Mouse (Mus musculus) stomach, postnatal 0 days (tissue): ENCODE results near the gene Soga3. TPM values are rescaled to one million over a fixed set of nuclear protein-coding genes. Genes with fewer than 3 reads are reported as not detected.

Experiments used
- ATAC-seq: fragments of 200-750 bp; cut with Nextera tagmentation; 2 replicates; pipeline ENCODE4 v1.8.0; 2017; ENCODE audit not compliant: low FRiP score, low TSS enrichment
- DNase-seq: peaks from one replicate; pipeline ENCODE4 v3.0.0-alpha.2; 2016; ENCODE audit warnings: low spot score
- H3K27ac ChIP-seq: fragments of 300-500 bp; sonication (generic); replicated peaks from 2 replicates; pipeline ENCODE4 v1.5.1; 2014; ENCODE audit warnings: mild to moderate bottlenecking, control low read depth
- H3K27me3 ChIP-seq: fragments of 300-500 bp; sonication (generic); 2 replicates; pipeline ENCODE4 v1.6.1; 2014; ENCODE audit warnings: low read length; ENCODE audit not compliant: control insufficient read depth, insufficient read depth
- H3K36me3 ChIP-seq: fragments of 300-500 bp; sonication (generic); 2 replicates; pipeline ENCODE4 v1.6.1; 2014; ENCODE audit warnings: low read length, mixed read lengths; ENCODE audit not compliant: control insufficient read depth, insufficient read depth
- H3K4me1 ChIP-seq: fragments of 300-500 bp; sonication (generic); replicated peaks from 2 replicates; pipeline ENCODE4 v1.6.1; 2014; ENCODE audit warnings: antibody characterized with exemption; ENCODE audit not compliant: control insufficient read depth, insufficient read depth
- H3K4me2 ChIP-seq: fragments of 300-500 bp; sonication (generic); replicated peaks from 2 replicates; pipeline ENCODE4 v1.6.1; 2014; ENCODE audit warnings: low read depth, mild to moderate bottlenecking, control low read depth, moderate library complexity
- H3K4me3 ChIP-seq: fragments of 300-500 bp; sonication (generic); 2 replicates; pipeline ENCODE4 v1.5.1; 2014; ENCODE audit warnings: low read depth, low read length, control low read depth
- H3K9ac ChIP-seq: fragments of 300-500 bp; sonication (generic); 2 replicates; pipeline ENCODE4 v1.6.1; 2014; ENCODE audit warnings: mild to moderate bottlenecking, low read length, control low read depth, mixed read lengths
- H3K9me3 ChIP-seq: fragments of 300-500 bp; sonication (generic); 2 replicates; pipeline ENCODE4 v1.6.1; 2016; ENCODE audit warnings: low read length; ENCODE audit not compliant: control insufficient read depth
- CTCF ChIP-seq: IDR thresholded peaks from 2 replicates; pipeline ENCODE4 v1.5.1; 2016; ENCODE audit warnings: antibody characterized with exemption, low read depth, mild to moderate bottlenecking, moderate library complexity
- EP300 ChIP-seq: optimal IDR thresholded peaks from 2 replicates; pipeline ENCODE3; 2016; ENCODE audit warnings: antibody characterized with exemption
- WGBS: fragments of 180-500 bp; shearing (Covaris S2); extraction: QIAGEN DNeasy Blood & Tissue Kit; methylation state at CpG from one replicate; pipeline ENCODE4 v1.1.7; 2014; 5-methylcytosine and 5-hydroxymethylcytosine counted together
- polyA plus RNA-seq: library from polyadenylated mRNA; unstranded; fragments of >200 nt; fragmentation: Nextera tagmentation; extraction: Ambion mirVana; gene quantifications from 2 replicates; pipeline ENCODE4 v1.2.1, GENCODE M21; 2015

Soga3 gene
- polyA plus RNA-seq, 1 experiment from 2014 or later: 2.2 TPM

GRCm38 (mm10) chr10:29211453-29211852 is 67.8 kb downstream of the Soga3 start, which contains the start of gene 9330159F19Rik:
TSS of gene 9330159F19Rik (plus strand) at chr10:29211606.
- H3K36me3 ChIP-seq: no peaks in the 10 kb centered on the region
- WGBS: 4% methylated on average over 4 of the region's 4 CpGs
- no peaks in the 10 kb centered on the region for H3K9me3 ChIP-seq
- no peak within 1 kb of the TSS for H3K9ac ChIP-seq
- H3K4me2 ChIP-seq: no peak within 1 kb of the TSS
- H3K4me3 ChIP-seq: peak within 1 kb of the TSS; percentile 29
- ATAC-seq: peak; percentile 93
- DNase-seq: peak; percentile 30
- H3K4me1 ChIP-seq: no peaks in the 10 kb centered on the region
- TF ChIP-seq CTCF (no peak), EP300 (no peak)
- no peaks in the 10 kb centered on the region for H3K27me3 ChIP-seq
- H3K27ac ChIP-seq: peak within 1 kb of the TSS; percentile 61

DNA sequence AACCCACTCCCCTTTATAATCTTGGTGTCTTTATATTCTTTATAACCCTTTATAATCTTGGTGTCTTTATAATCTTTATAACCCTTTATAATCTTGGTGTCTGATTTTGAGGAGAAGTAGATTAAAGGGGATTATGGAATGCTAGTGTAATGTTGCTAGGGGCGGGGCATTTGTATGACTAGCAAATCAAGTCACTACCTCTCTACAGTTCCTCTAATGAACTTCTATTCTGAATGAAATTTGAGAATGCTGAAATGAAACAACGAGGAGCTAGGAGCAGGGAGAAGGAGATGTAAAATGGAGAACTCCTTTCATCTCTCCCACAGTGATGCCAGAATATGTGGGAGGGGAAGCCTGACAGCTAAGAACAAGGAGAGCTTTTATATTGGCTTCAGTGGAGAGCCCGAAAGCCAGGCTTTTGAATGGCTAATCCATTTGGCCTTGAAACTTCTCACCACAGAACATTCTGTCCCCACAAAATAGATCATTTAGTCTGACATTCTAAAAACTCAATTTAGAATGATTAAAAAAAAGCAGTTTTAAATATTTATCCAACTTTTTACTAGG is 70.0 kb downstream of the Soga3 start:
- DNase-seq: no peak

DNA sequence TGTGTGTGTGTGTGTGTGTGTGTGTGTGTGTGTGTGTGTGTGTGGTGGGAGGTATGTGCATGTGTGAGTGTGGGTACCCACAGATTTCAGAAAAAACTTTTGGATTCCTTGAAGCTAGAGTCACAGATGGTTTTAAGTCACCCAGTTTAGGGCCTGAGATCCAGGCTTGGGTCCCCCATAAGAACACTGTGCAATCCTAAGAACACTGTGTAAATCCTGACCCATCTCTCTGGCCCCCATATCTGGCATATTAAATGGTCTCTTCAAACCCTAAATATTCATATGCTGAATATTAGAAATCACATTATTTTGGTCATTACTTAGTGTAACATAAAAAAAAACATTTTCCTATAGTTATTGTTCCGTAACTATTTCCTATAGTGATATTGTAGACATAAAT is 73.3 kb downstream of the Soga3 start:
- Histone ChIP-seq H3K36me3 (no peaks in the 10 kb centered on the region), H3K27ac (no peak overlapping the region), H3K9me3 (no peaks in the 10 kb centered on the region), H3K27me3 (no peaks in the 10 kb centered on the region), H3K9ac (no peak overlapping the region), H3K4me1 (no peaks in the 10 kb centered on the region), H3K4me3 (no peak overlapping the region), H3K4me2 (no peak overlapping the region)
- WGBS: 87% methylated on average over 1 of the region's 1 CpGs
- DNase-seq (no peak), ATAC-seq (no peak)
- TF ChIP-seq EP300 (no peak), CTCF (no peak)

More for the DNA sequence above, 70.0 kb downstream of the Soga3 start:
- Histone ChIP-seq H3K4me3 (no peak overlapping the region), H3K9me3 (no peaks in the 10 kb centered on the region), H3K27ac (no peak overlapping the region), H3K4me2 (no peak overlapping the region; the same call in 1 of the 2 replicates), H3K27me3 (no peaks in the 10 kb centered on the region), H3K9ac (no peak overlapping the region), H3K36me3 (no peaks in the 10 kb centered on the region), H3K4me1 (no peaks in the 10 kb centered on the region)
- TF ChIP-seq CTCF (no peak), EP300 (no peak)
- 54% methylated on average over 3 of the region's 3 CpGs for whole genome bisulfite sequencing
- ATAC-seq: peak; percentile 42; the same call in 1 of the 2 replicates

GRCm38 (mm10) chr10:29217451-29217850 is 73.8 kb downstream of the Soga3 start:
- no peak for TF ChIP-seq CTCF
- no peak for TF ChIP-seq EP300
- DNase-seq: no peak
- no peak for ATAC-seq
- H3K9ac ChIP-seq: no peak overlapping the region
- no peaks in the 10 kb centered on the region for H3K9me3 ChIP-seq
- WGBS: 72% methylated on average over 2 of the region's 2 CpGs
- no peak overlapping the region for H3K4me3 ChIP-seq
- no peaks in the 10 kb centered on the region for H3K4me1 ChIP-seq
- no peak overlapping the region for H3K4me2 ChIP-seq
- H3K27me3 ChIP-seq: no peaks in the 10 kb centered on the region
- no peak overlapping the region for H3K27ac ChIP-seq
- no peaks in the 10 kb centered on the region for H3K36me3 ChIP-seq

DNA sequence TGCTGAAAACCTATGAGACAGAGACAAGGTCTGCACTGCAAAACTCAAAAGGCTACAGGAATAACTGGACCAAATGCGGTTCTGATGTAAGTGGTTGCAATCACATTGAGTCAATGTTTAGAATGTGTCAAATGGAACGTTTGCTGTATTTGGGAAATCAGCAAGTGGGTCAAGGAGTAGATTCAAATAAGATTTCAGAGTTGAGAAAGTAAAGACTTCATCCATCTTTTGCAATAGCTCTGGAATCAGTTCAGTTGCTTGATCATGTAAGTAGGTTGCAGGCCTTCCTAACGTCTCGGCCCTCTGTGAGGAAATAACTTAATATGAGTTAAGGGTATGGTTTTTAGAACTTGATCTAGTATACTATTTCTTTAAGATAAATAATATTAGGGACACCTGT is 81.7 kb downstream of the Soga3 start:
- no peak for ATAC-seq

DNA sequence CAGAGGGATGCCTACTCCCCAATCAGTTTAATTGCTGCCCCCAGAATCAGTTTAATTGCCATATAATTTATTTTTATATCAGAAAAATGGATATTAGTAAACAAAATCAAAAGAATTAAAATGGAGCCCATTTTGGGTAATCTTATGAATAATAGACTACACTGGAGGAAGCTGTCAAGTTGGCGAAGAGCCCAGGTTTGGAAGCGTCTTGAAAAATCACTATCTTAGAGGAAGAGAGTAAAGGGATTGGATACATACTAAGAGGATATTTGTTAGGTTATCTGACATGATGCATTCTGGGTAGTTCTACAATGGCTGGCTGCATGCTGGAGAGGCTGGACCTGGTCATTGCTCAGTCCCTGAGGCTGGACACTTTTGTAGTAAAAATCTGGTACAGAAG is 87.6 kb downstream of the Soga3 start:
- no peak overlapping the region for H3K9ac ChIP-seq
- DNase-seq: no peak
- no peaks in the 10 kb centered on the region for H3K4me1 ChIP-seq
- no peak for TF ChIP-seq CTCF
- no peak for TF ChIP-seq EP300
- 68% methylated on average over 2 of the region's 2 CpGs for WGBS
- no peak overlapping the region for H3K27ac ChIP-seq
- H3K9me3 ChIP-seq: no peaks in the 10 kb centered on the region
- no peak for ATAC-seq
- H3K4me2 ChIP-seq: no peak overlapping the region
- H3K36me3 ChIP-seq: no peaks in the 10 kb centered on the region
- no peaks in the 10 kb centered on the region for H3K27me3 ChIP-seq
- no peak overlapping the region for H3K4me3 ChIP-seq

More for the DNA sequence above, 81.7 kb downstream of the Soga3 start:
- Histone ChIP-seq H3K4me3 (no peak overlapping the region), H3K27me3 (no peaks in the 10 kb centered on the region), H3K4me2 (no peak overlapping the region), H3K4me1 (no peaks in the 10 kb centered on the region), H3K9me3 (no peaks in the 10 kb centered on the region), H3K36me3 (no peaks in the 10 kb centered on the region), H3K9ac (no peak overlapping the region), H3K27ac (no peak overlapping the region)
- no peak for TF ChIP-seq EP300
- TF ChIP-seq CTCF: no peak
- WGBS: 76% methylated on average over 4 of the region's 4 CpGs
- DNase-seq: no peak

Other genes starting within 250 kb of the Soga3 start
- gene 2310057J18Rik, start 157.5 kb upstream of the Soga3 start, polyA plus RNA-seq: not detected in 2 replicates
- gene Gm49353, start 55.1 kb downstream of the Soga3 start, polyA plus RNA-seq: 1.5 TPM in 1 of 2 replicates, not detected in the other
- 2.1 and 3.5 TPM in 2 replicates for gene 9330159F19Rik, start 67.8 kb downstream of the Soga3 start, polyA plus RNA-seq
- gene Echdc1, start 169.3 kb downstream of the Soga3 start, polyA plus RNA-seq: 27.4 and 29.4 TPM in 2 replicates
- 28.8 and 30.4 TPM in 2 replicates for gene Rnf146, start 218.6 kb downstream of the Soga3 start, polyA plus RNA-seq